Mouse (Mus musculus) CH12.LX (cell line): Measurements from ENCODE around the gene Dnajb1.

Experiments
- CTCF ChIP-seq, 2 experiments: IDR thresholded peaks in 1 of 2; conservative IDR thresholded peaks in 1 of 2; 2 replicates each; pipeline ENCODE4 v1.5.1; 2011 to 2012; ENCODE audit warnings: low read depth in 2 of 2, low read length in 2 of 2, improper control_type of control experiment in 1 of 2, inconsistent platforms in 1 of 2, mild to moderate bottlenecking in 1 of 2, moderate library complexity in 1 of 2
- NRF1 ChIP-seq: IDR thresholded peaks from 2 replicates; pipeline ENCODE4 v1.6.1; 2014; ENCODE audit warnings: low read depth, mild to moderate bottlenecking, inconsistent platforms, low read length, improper control_type of control experiment, moderate library complexity
- PAX5 ChIP-seq: IDR thresholded peaks from 2 replicates; pipeline ENCODE4 v1.6.1; 2012; ENCODE audit warnings: low read length, inconsistent platforms, mixed read lengths
- TCF12 ChIP-seq: IDR thresholded peaks from 2 replicates; pipeline ENCODE4 v1.6.1; 2014; ENCODE audit warnings: low read depth, mild to moderate bottlenecking, inconsistent platforms, low read length, improper control_type of control experiment
- USF1 ChIP-seq: IDR thresholded peaks from 2 replicates; pipeline ENCODE4 v1.6.1; 2014; ENCODE audit warnings: low read depth, mild to moderate bottlenecking, inconsistent platforms, low read length, improper control_type of control experiment

GRCm38 (mm10) chr8:83648031-83648430 lies 40.0 kb downstream of the Dnajb1 start:
- TF ChIP-seq TCF12 (no peak), CTCF (conservative IDR thresholded peaks at IDR 0.05 in 1 of 2, IDR thresholded peaks at IDR 0.05 in 1 of 2; ENCODE audit: low read depth in 2 of 2, low read length in 2 of 2) (no peak), USF1 (no peak), NRF1 (no peak), PAX5 (no peak)
